Mouse (Mus musculus): Measurements from ENCODE around the gene Cfl1.
A peak's percentile ranks its signal among the peaks of the same experiment; 100 is the strongest.

Gene Cfl1

GRCm38 (mm10) chr19:5529325-5530137, 39.3 kb downstream of the Cfl1 start:
- peak; percentile 83 to 84 for DNase-seq (ENCODE audit: low spot score in 2 of 2)

GRCm38 (mm10) chr19:5530138-5530524, 39.9 kb downstream of the Cfl1 start:
- DNase-seq (ENCODE audit: low spot score in 2 of 2) = no peak

GRCm38 (mm10) chr19:5532520-5532919, 42.3 kb downstream of the Cfl1 start:
- DNase-seq (ENCODE audit: low spot score in 2 of 2) = no peak

GRCm38 (mm10) chr19:5538786-5539185, 48.5 kb downstream of the Cfl1 start:
- no peak for DNase-seq (ENCODE audit: low spot score in 2 of 2)

- DNase-seq (ENCODE audit: low spot score in 2 of 2) = no peak
Measured at GRCm38 (mm10) chr19:5543362-5543761, 53.1 kb downstream of the Cfl1 start.

- no peak for DNase-seq (ENCODE audit: low spot score in 2 of 2)
Measured at GRCm38 (mm10) chr19:5544031-5544430, 53.8 kb downstream of the Cfl1 start.
